Mouse (Mus musculus): ENCODE results near the gene Sdcbp2. TPM values are rescaled to one million over a fixed set of nuclear protein-coding genes. Genes with fewer than 3 reads are reported as not detected.

Gene Sdcbp2
- polyA plus RNA-seq, 1 experiment from 2014 or later = 14.1 TPM

Other genes with a start within 250 kb of the Sdcbp2 start
- gene 4921509C19Rik, start 96.5 kb upstream of the Sdcbp2 start, polyA plus RNA-seq (2014; fragmentation: Nextera tagmentation; extraction: Ambion mirVana) = not detected in 2 replicates
- gene Nsfl1c, start 78.4 kb upstream of the Sdcbp2 start, polyA plus RNA-seq (2014; fragmentation: Nextera tagmentation; extraction: Ambion mirVana) = 203 and 215 TPM in 2 replicates
- gene Fkbp1a, start 30.1 kb upstream of the Sdcbp2 start, polyA plus RNA-seq (2014; fragmentation: Nextera tagmentation; extraction: Ambion mirVana) = 706 and 714 TPM in 2 replicates
- 1.5 and 1.6 TPM in 2 replicates for gene Snph, start 60.0 kb downstream of the Sdcbp2 start, polyA plus RNA-seq (2014; fragmentation: Nextera tagmentation; extraction: Ambion mirVana)
- not detected in 2 replicates for gene Rad21l, start 95.9 kb downstream of the Sdcbp2 start, polyA plus RNA-seq (2014; fragmentation: Nextera tagmentation; extraction: Ambion mirVana)
- gene Tmem74b, start 129.4 kb downstream of the Sdcbp2 start, polyA plus RNA-seq (2014; fragmentation: Nextera tagmentation; extraction: Ambion mirVana) = 1.1 and 1.6 TPM in 2 replicates
- 43.1 and 44.3 TPM in 2 replicates for gene Psmf1, start 171.6 kb downstream of the Sdcbp2 start, polyA plus RNA-seq (2014; fragmentation: Nextera tagmentation; extraction: Ambion mirVana)